In the genomic region with DNA sequence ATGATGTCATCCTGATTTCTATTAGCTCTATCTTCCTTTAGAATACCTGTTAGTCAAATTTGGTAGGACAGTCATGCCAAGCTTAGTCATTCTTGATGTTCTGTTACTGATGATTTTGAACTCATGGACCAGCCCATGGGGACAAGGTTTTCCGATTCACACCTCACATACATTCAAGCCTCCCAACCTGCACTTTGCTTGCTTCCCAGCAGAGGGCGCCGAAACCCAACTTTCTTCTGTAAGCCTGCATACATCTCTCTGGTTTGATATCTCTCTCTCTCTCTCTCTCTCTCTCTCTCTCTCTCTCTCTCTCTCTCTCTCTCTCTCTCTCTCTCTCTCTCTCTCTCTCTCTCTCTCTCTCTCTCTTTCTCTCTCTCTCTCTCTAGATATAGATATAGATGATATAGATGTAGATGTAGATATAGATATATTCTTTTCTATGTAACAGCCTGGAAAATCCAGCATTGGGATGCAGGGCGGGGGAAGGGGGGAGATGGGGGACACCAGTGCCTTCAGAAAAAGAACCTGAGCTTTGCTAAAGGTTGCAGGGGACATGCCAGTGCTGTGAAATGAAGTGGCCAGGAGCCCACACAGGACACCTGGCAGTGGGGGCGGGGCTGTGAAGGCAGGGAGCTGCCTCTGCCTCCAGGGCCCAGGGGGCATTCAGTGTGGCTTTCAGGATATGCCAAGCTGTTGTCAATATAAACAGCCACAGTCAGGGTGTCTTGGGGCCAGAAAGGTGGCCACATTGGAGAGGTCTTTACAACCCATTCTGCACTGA, we compare ENCODE assay signal across 9 mouse cellular contexts. TPM values are rescaled to one million over a fixed set of nuclear protein-coding genes. Genes with fewer than 3 reads are reported as not detected.
A peak's percentile ranks its signal among the peaks of the same experiment; 100 is the strongest.
DNase-seq lines count a peak whose midpoint lies in the region; ATAC-seq lines count a peak whose summit lies in the region.
"Had no signal": no experiment of that assay in that cellular context is flagged by ENCODE, and none has a peak within 500 bp of the region (broad histone marks: within the 10 kb centered on the region; RNA-seq: fewer than 3 reads in every experiment).

No protein-coding gene starts in this region.

- no peak overlapping the region for H3K9ac ChIP-seq in forebrain, embryonic 14.5 days (ENCODE audit: low read length)
- no peak overlapping the region for H3K9ac ChIP-seq in forebrain, embryonic 13.5 days
- H3K9ac ChIP-seq in hindbrain, embryonic 13.5 days, result no peak overlapping the region
- H3K9ac ChIP-seq: midbrain, embryonic 12.5 days had no signal

- H3K4me2 ChIP-seq in forebrain, embryonic 14.5 days (ENCODE audit: low read length), result no peak overlapping the region
- no peak overlapping the region for H3K4me2 ChIP-seq in forebrain, embryonic 13.5 days
- no peak overlapping the region for H3K4me2 ChIP-seq in hindbrain, embryonic 13.5 days
- H3K4me2 ChIP-seq: midbrain, embryonic 12.5 days had no signal

- no peak overlapping the region for H3K27ac ChIP-seq in forebrain, embryonic 14.5 days (ENCODE audit: low read depth, low read length)
- no peak overlapping the region for H3K27ac ChIP-seq in forebrain, embryonic 13.5 days
- H3K27ac ChIP-seq in hindbrain, embryonic 13.5 days, result no peak overlapping the region
- H3K27ac ChIP-seq: midbrain, embryonic 12.5 days had no signal

- H3K9me3 ChIP-seq in forebrain, embryonic 14.5 days (replicated peaks; ENCODE audit: control insufficient read depth, low read length), result no peaks in the 10 kb centered on the region
- no peaks in the 10 kb centered on the region for H3K9me3 ChIP-seq in forebrain, embryonic 13.5 days (replicated peaks)
- H3K9me3 ChIP-seq in hindbrain, embryonic 13.5 days, result no peaks in the 10 kb centered on the region
- H3K9me3 ChIP-seq: midbrain, embryonic 12.5 days had no signal

- 0 out of 2 replicates have a peak, but pooled peaks have one; percentile 67 for ATAC-seq in forebrain, embryonic 14.5 days
- ATAC-seq in forebrain, embryonic 13.5 days, result no peak
- peak; percentile 38 for ATAC-seq in hindbrain, embryonic 13.5 days (ENCODE audit: low FRiP score)
- ATAC-seq in megakaryocyte, adult 5-6 weeks (ENCODE audit: poor library complexity, severe bottlenecking), result peak; percentile 47; the same call in 1 of the 2 replicates

- H3K27me3 ChIP-seq in forebrain, embryonic 14.5 days (replicated peaks; ENCODE audit: control insufficient read depth, insufficient read depth, low read length), result no peaks in the 10 kb centered on the region
- H3K27me3 ChIP-seq in forebrain, embryonic 13.5 days, result no peaks in the 10 kb centered on the region
- H3K27me3 ChIP-seq in hindbrain, embryonic 13.5 days, result no peaks in the 10 kb centered on the region
- H3K27me3 ChIP-seq: midbrain, embryonic 12.5 days had no signal

- H3K36me3 ChIP-seq in forebrain, embryonic 14.5 days (ENCODE audit: control insufficient read depth, insufficient read depth, low read length), result no peaks in the 10 kb centered on the region
- no peaks in the 10 kb centered on the region for H3K36me3 ChIP-seq in forebrain, embryonic 13.5 days (ENCODE audit: poor library complexity, severe bottlenecking)
- H3K36me3 ChIP-seq in hindbrain, embryonic 13.5 days, result no peaks in the 10 kb centered on the region
- H3K36me3 ChIP-seq: midbrain, embryonic 12.5 days had no signal

- H3K4me3 ChIP-seq in forebrain, embryonic 14.5 days (ENCODE audit: low read depth, low read length), result no peak overlapping the region
- H3K4me3 ChIP-seq in forebrain, embryonic 13.5 days, result no peak overlapping the region
- H3K4me3 ChIP-seq in hindbrain, embryonic 13.5 days, result no peak overlapping the region
- H3K4me3 ChIP-seq: midbrain, embryonic 12.5 days had no signal

- no peaks in the 10 kb centered on the region for H3K4me1 ChIP-seq in forebrain, embryonic 14.5 days (ENCODE audit: control insufficient read depth, insufficient read depth, low read length)
- no peaks in the 10 kb centered on the region for H3K4me1 ChIP-seq in forebrain, embryonic 13.5 days
- no peaks in the 10 kb centered on the region for H3K4me1 ChIP-seq in hindbrain, embryonic 13.5 days (replicated peaks)
- H3K4me1 ChIP-seq: midbrain, embryonic 12.5 days had no signal

- peak; percentile 77 for DNase-seq in forebrain, embryonic 14.5 days (ENCODE audit: low spot score)
- DNase-seq in adrenal gland, adult 2 months, result peak; percentile 58
- peak; percentile 77 for DNase-seq in embryo, embryonic 10.5 days (ENCODE audit: low spot score)
- peak; percentile 62 for DNase-seq in layer of hippocampus, adult 9-11 months
- DNase-seq in right cerebral cortex, postnatal 10 days (ENCODE audit: low spot score in 2 of 2), result peak; percentile 87 to 88

- WGBS in forebrain, embryonic 14.5 days, result 43% methylated on average over 5 of the region's 5 CpGs
- WGBS in forebrain, embryonic 13.5 days, result 42% methylated on average over 5 of the region's 5 CpGs
- whole genome bisulfite sequencing in hindbrain, embryonic 13.5 days, result 42% methylated on average over 5 of the region's 5 CpGs

RNA-seq across cellular contexts. Expression of gene Serpina11, which starts 5.7 kb away (rescaled TPM):
- not detected in 2 replicates for polyA plus RNA-seq in forebrain, embryonic 14.5 days (2014; fragmentation: Nextera tagmentation; extraction: Ambion mirVana)
- not detected in 2 replicates for polyA plus RNA-seq in forebrain, embryonic 13.5 days (2015; fragmentation: Nextera tagmentation; extraction: Ambion mirVana)
- under 1 TPM in 1 of 2 experiments, not detected in 1; 0.63 TPM for total RNA-seq in adrenal gland, adult 2 months (2021)
- polyA plus RNA-seq in adrenal gland, adult 2 months (2012; rRNA removed), result 0.07 TPM in 1 of 2 replicates, not detected in the other
- not detected in 2 replicates for polyA plus RNA-seq in hindbrain, embryonic 13.5 days (2015; fragmentation: Nextera tagmentation; extraction: Ambion mirVana)
- total RNA-seq in megakaryocyte, adult 5-6 weeks (2015), result 0.22 and 0.34 TPM in 2 replicates
- 0.77 and 1.3 TPM in 2 replicates for total RNA-seq in megakaryocyte, adult 5-6 weeks (2017)
- polyA plus RNA-seq: midbrain, embryonic 12.5 days had no signal

RNA-seq across cellular contexts. Expression of gene Serpina9, which starts 18.1 kb away (rescaled TPM):
- polyA plus RNA-seq in forebrain, embryonic 14.5 days (2014; fragmentation: Nextera tagmentation; extraction: Ambion mirVana), result not detected in 2 replicates
- polyA plus RNA-seq in forebrain, embryonic 13.5 days (2015; fragmentation: Nextera tagmentation; extraction: Ambion mirVana), result not detected in 2 replicates
- not detected for total RNA-seq in adrenal gland, adult 2 months (2021)
- polyA plus RNA-seq in adrenal gland, adult 2 months (2012; rRNA removed), result not detected in 2 replicates
- not detected in 2 replicates for polyA plus RNA-seq in hindbrain, embryonic 13.5 days (2015; fragmentation: Nextera tagmentation; extraction: Ambion mirVana)
- not detected in 2 replicates for total RNA-seq in megakaryocyte, adult 5-6 weeks (2015)
- not detected in 2 replicates for total RNA-seq in megakaryocyte, adult 5-6 weeks (2017)

RNA-seq across cellular contexts. Expression of gene Serpina1e, which starts 36.7 kb away (rescaled TPM):
- polyA plus RNA-seq in forebrain, embryonic 14.5 days (2014; fragmentation: Nextera tagmentation; extraction: Ambion mirVana), result not detected in 2 replicates
- polyA plus RNA-seq in forebrain, embryonic 13.5 days (2015; fragmentation: Nextera tagmentation; extraction: Ambion mirVana), result 1.00 TPM in 1 of 2 replicates, not detected in the other
- total RNA-seq in adrenal gland, adult 2 months (2021), result 10 to 100 TPM in 1 of 2 experiments, 1 to 10 TPM in 1; 1.9 to 15.5 TPM
- polyA plus RNA-seq in adrenal gland, adult 2 months (2012; rRNA removed), result 0.15 and 1.0 TPM in 2 replicates
- polyA plus RNA-seq in hindbrain, embryonic 13.5 days (2015; fragmentation: Nextera tagmentation; extraction: Ambion mirVana), result 0.27 TPM in 1 of 2 replicates, not detected in the other
- total RNA-seq in megakaryocyte, adult 5-6 weeks (2015), result not detected in 2 replicates
- total RNA-seq in megakaryocyte, adult 5-6 weeks (2017), result not detected in 2 replicates
- polyA plus RNA-seq: midbrain, embryonic 12.5 days had no signal

RNA-seq across cellular contexts. Expression of gene Serpina12, which starts 48.8 kb away (rescaled TPM):
- polyA plus RNA-seq in forebrain, embryonic 14.5 days (2014; fragmentation: Nextera tagmentation; extraction: Ambion mirVana), result not detected in 2 replicates
- polyA plus RNA-seq in forebrain, embryonic 13.5 days (2015; fragmentation: Nextera tagmentation; extraction: Ambion mirVana), result not detected in 2 replicates
- total RNA-seq in adrenal gland, adult 2 months (2021), result under 1 TPM; 0.21 to 0.66 TPM
- 0.03 TPM in 1 of 2 replicates, not detected in the other for polyA plus RNA-seq in adrenal gland, adult 2 months (2012; rRNA removed)
- not detected in 2 replicates for polyA plus RNA-seq in hindbrain, embryonic 13.5 days (2015; fragmentation: Nextera tagmentation; extraction: Ambion mirVana)
- 0.05 and 0.07 TPM in 2 replicates for total RNA-seq in megakaryocyte, adult 5-6 weeks (2015)
- total RNA-seq in megakaryocyte, adult 5-6 weeks (2017), result not detected in 2 replicates
- polyA plus RNA-seq: midbrain, embryonic 12.5 days had no signal
